Mouse (Mus musculus) stomach, embryonic 15.5 days (tissue): ENCODE measurements around the gene Gid8. TPM values are rescaled to one million over a fixed set of nuclear protein-coding genes. Genes with fewer than 3 reads are reported as not detected.

Experiments
- ATAC-seq: fragments of 200-750 bp; cut with Nextera tagmentation; 2 replicates; pipeline ENCODE4 v1.8.0; 2017; ENCODE audit warnings: low read depth, moderate number of reproducible peaks, moderate TSS enrichment; ENCODE audit not compliant: insufficient read depth, low FRiP score
- H3K27ac ChIP-seq: fragments of 300-500 bp; sonication (generic); 2 replicates; pipeline ENCODE4 v1.5.1; 2015; ENCODE audit warnings: mild to moderate bottlenecking, inconsistent platforms
- H3K27me3 ChIP-seq: fragments of 300-500 bp; sonication (generic); replicated peaks from 2 replicates; pipeline ENCODE4 v1.6.1; 2015; ENCODE audit warnings: inconsistent platforms
- H3K36me3 ChIP-seq: fragments of 300-500 bp; sonication (generic); 2 replicates; pipeline ENCODE4 v1.6.1; 2015; ENCODE audit warnings: inconsistent platforms
- H3K4me1 ChIP-seq: fragments of 300-500 bp; sonication (generic); 2 replicates; pipeline ENCODE4 v1.6.1; 2015; ENCODE audit warnings: inconsistent platforms
- H3K4me2 ChIP-seq: fragments of 300-500 bp; sonication (generic); 2 replicates; pipeline ENCODE4 v1.6.1; 2015; ENCODE audit warnings: mild to moderate bottlenecking, inconsistent platforms
- H3K4me3 ChIP-seq: fragments of 300-500 bp; sonication (generic); replicated peaks from 2 replicates; pipeline ENCODE4 v1.5.1; 2015; ENCODE audit warnings: inconsistent platforms
- H3K9ac ChIP-seq: fragments of 300-500 bp; sonication (generic); 2 replicates; pipeline ENCODE4 v1.6.1; 2015; ENCODE audit warnings: inconsistent platforms
- H3K9me3 ChIP-seq: fragments of 300-500 bp; sonication (generic); 2 replicates; pipeline ENCODE4 v1.6.1; 2016; ENCODE audit warnings: inconsistent platforms
- WGBS: fragments of 180-500 bp; shearing (Covaris S2); methylation state at CpG from one replicate; pipeline ENCODE4 v1.1.7; 2015; 5-methylcytosine and 5-hydroxymethylcytosine counted together
- polyA plus RNA-seq: library from polyadenylated mRNA; unstranded; fragments of >200 nt; fragmentation: Nextera tagmentation; extraction: Ambion mirVana; gene quantifications from 2 replicates; pipeline ENCODE4 v1.2.1, GENCODE M21; 2015

Gene Gid8
- polyA plus RNA-seq, 1 experiment from 2014 or later: 61.4 TPM

GRCm38 (mm10) chr2:180701053-180701766 lies 8.7 kb upstream of the Gid8 start:
- peak overlapping the region; percentile 90 for H3K4me2 ChIP-seq
- peak overlapping the region; percentile 96 for H3K27ac ChIP-seq
- peak overlapping the region; percentile 92 for H3K9ac ChIP-seq
- no peak for ATAC-seq
- peak overlapping the region; percentile 84 for H3K4me3 ChIP-seq
- H3K4me1 ChIP-seq: peaks cover 37% of the 10 kb centered on the region
- H3K36me3 ChIP-seq: no peaks in the 10 kb centered on the region
- H3K27me3 ChIP-seq: no peaks in the 10 kb centered on the region
- no peaks in the 10 kb centered on the region for H3K9me3 ChIP-seq
- WGBS: 4% methylated on average over 26 of the region's 26 CpGs

- peak overlapping the region; percentile 96 for H3K27ac ChIP-seq
- under 1% methylated on average over 66 of the region's 66 CpGs for WGBS
- no peaks in the 10 kb centered on the region for H3K9me3 ChIP-seq
- peak overlapping the region; percentile 84 for H3K4me3 ChIP-seq
- no peaks in the 10 kb centered on the region for H3K36me3 ChIP-seq
- H3K9ac ChIP-seq: peak overlapping the region; percentile 92
- H3K4me1 ChIP-seq: peaks cover 37% of the 10 kb centered on the region
- ATAC-seq: peak; percentile 93
- no peaks in the 10 kb centered on the region for H3K27me3 ChIP-seq
- peak overlapping the region; percentile 90 for H3K4me2 ChIP-seq
These were observed 7.9 kb upstream of the Gid8 start for GRCm38 (mm10) chr2:180701767-180702621.

GRCm38 (mm10) chr2:180702701-180703149 lies 7.2 kb upstream of the Gid8 start:
- Histone ChIP-seq H3K9ac (peak overlapping the region; percentile 92), H3K36me3 (no peaks in the 10 kb centered on the region), H3K27me3 (no peaks in the 10 kb centered on the region), H3K4me3 (peak overlapping the region; percentile 84), H3K4me2 (peak overlapping the region; percentile 90), H3K4me1 (peaks cover 37% of the 10 kb centered on the region), H3K9me3 (no peaks in the 10 kb centered on the region), H3K27ac (peak overlapping the region; percentile 96)
- no peak for ATAC-seq
- 27% methylated on average over 4 of the region's 4 CpGs for WGBS

DNA sequence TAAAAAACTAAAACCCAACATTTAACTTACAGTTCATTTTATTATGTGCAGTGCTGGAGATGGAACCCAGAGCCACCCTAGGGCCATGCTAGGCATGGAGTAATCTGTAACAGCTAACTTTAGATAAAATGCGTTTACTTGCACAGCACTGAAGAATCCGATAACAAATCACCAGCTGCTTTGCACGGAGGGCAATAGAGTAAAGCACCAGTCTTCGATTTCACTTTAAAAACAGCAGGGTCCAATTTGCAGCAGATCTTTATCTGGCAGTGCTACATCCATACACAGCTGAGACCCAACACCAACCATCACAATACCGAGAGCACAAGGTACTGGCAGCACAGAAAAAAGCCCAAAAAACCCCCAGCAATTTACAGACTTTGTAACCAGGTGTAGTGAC lies 6.7 kb upstream of the Gid8 start:
- 71% methylated on average over 5 of the region's 5 CpGs for WGBS
- ATAC-seq: no peak

GRCm38 (mm10) chr2:180703645-180704359 lies 6.1 kb upstream of the Gid8 start:
- WGBS: 69% methylated on average over 3 of the region's 3 CpGs
- Histone ChIP-seq H3K4me3 (no peak overlapping the region), H3K4me2 (no peak overlapping the region), H3K9ac (no peak overlapping the region), H3K4me1 (peaks cover 42% of the 10 kb centered on the region), H3K36me3 (no peaks in the 10 kb centered on the region), H3K9me3 (no peaks in the 10 kb centered on the region), H3K27me3 (no peaks in the 10 kb centered on the region), H3K27ac (no peak overlapping the region; the same call in 1 of the 2 replicates)
- ATAC-seq: no peak

More for the DNA sequence above, 6.7 kb upstream of the Gid8 start:
- H3K4me3 ChIP-seq: no peak overlapping the region
- H3K9me3 ChIP-seq: no peaks in the 10 kb centered on the region
- no peak overlapping the region for H3K9ac ChIP-seq
- no peak overlapping the region; the same call in 1 of the 2 replicates for H3K27ac ChIP-seq
- no peaks in the 10 kb centered on the region for H3K27me3 ChIP-seq
- H3K36me3 ChIP-seq: no peaks in the 10 kb centered on the region
- H3K4me2 ChIP-seq: peak overlapping the region; percentile 90; the same call in 1 of the 2 replicates
- peaks cover 37% of the 10 kb centered on the region for H3K4me1 ChIP-seq

- Histone ChIP-seq H3K27ac (peak overlapping the region; percentile 31; the same call in 1 of the 2 replicates), H3K9ac (no peak overlapping the region), H3K4me1 (peaks cover 38% of the 10 kb centered on the region), H3K27me3 (no peaks in the 10 kb centered on the region), H3K36me3 (no peaks in the 10 kb centered on the region), H3K9me3 (no peaks in the 10 kb centered on the region), H3K4me2 (no peak overlapping the region), H3K4me3 (no peak overlapping the region)
- ATAC-seq: no peak
- WGBS: 79% methylated on average over 8 of the region's 8 CpGs
These were observed 5.3 kb upstream of the Gid8 start for GRCm38 (mm10) chr2:180704591-180704990.

GRCm38 (mm10) chr2:180705066-180705465 lies 4.9 kb upstream of the Gid8 start:
- Histone ChIP-seq H3K4me3 (no peak overlapping the region), H3K27me3 (no peaks in the 10 kb centered on the region), H3K36me3 (no peaks in the 10 kb centered on the region), H3K4me2 (no peak overlapping the region), H3K9ac (no peak overlapping the region), H3K27ac (peak overlapping the region; percentile 31; the same call in 1 of the 2 replicates), H3K9me3 (no peaks in the 10 kb centered on the region), H3K4me1 (peaks cover 35% of the 10 kb centered on the region)
- 71% methylated on average over 3 of the region's 3 CpGs for WGBS
- ATAC-seq: no peak

GRCm38 (mm10) chr2:180705975-180706374 lies 3.9 kb upstream of the Gid8 start:
- no peaks in the 10 kb centered on the region for H3K27me3 ChIP-seq
- no peaks in the 10 kb centered on the region for H3K36me3 ChIP-seq
- H3K9me3 ChIP-seq: no peaks in the 10 kb centered on the region
- 89% methylated on average over 5 of the region's 5 CpGs for WGBS
- no peak for ATAC-seq
- no peak overlapping the region for H3K4me2 ChIP-seq
- no peak overlapping the region for H3K4me3 ChIP-seq
- peaks cover 29% of the 10 kb centered on the region for H3K4me1 ChIP-seq
- no peak overlapping the region for H3K27ac ChIP-seq
- no peak overlapping the region for H3K9ac ChIP-seq

GRCm38 (mm10) chr2:180709023-180709922 lies 644 bp upstream of the Gid8 start:
- no peaks in the 10 kb centered on the region for H3K27me3 ChIP-seq
- ATAC-seq: peak; percentile 38; the same call in 1 of the 2 replicates
- WGBS: under 1% methylated on average over 39 of the region's 39 CpGs

GRCm38 (mm10) chr2:180710276-180711155 lies 599 bp downstream of the Gid8 start:
- ATAC-seq: no peak
- peak overlapping the region; percentile 100 for H3K9ac ChIP-seq
- H3K9me3 ChIP-seq: no peaks in the 10 kb centered on the region
- peak overlapping the region; percentile 93 for H3K27ac ChIP-seq
- 2% methylated on average over 64 of the region's 64 CpGs for whole genome bisulfite sequencing
- peak overlapping the region; percentile 92 for H3K4me3 ChIP-seq
- H3K27me3 ChIP-seq: no peaks in the 10 kb centered on the region
- H3K36me3 ChIP-seq: peaks cover 8% of the 10 kb centered on the region; the same call in 1 of the 2 replicates
- peak overlapping the region; percentile 68 for H3K4me2 ChIP-seq
- H3K4me1 ChIP-seq: peaks cover 15% of the 10 kb centered on the region

More at GRCm38 (mm10) chr2:180709023-180709922, 644 bp upstream of the Gid8 start:
- Histone ChIP-seq H3K4me3 (peak overlapping the region; percentile 92), H3K9me3 (no peaks in the 10 kb centered on the region), H3K4me2 (peak overlapping the region; percentile 69), H3K27ac (peak overlapping the region; percentile 79), H3K36me3 (peaks cover 4% of the 10 kb centered on the region; the same call in 1 of the 2 replicates), H3K4me1 (peaks cover 25% of the 10 kb centered on the region), H3K9ac (peak overlapping the region; percentile 75)
